Mouse (Mus musculus) hindbrain, embryonic 11.5 days (tissue): ENCODE measurements around the gene Dok5. TPM values are rescaled to one million over a fixed set of nuclear protein-coding genes. Genes with fewer than 3 reads are reported as not detected.

Source experiments
- ATAC-seq: fragments of 200-750 bp; cut with Nextera tagmentation; 2 replicates; pipeline ENCODE4 v1.8.0; 2017; ENCODE audit warnings: mild to moderate bottlenecking, moderate TSS enrichment, moderate library complexity; ENCODE audit not compliant: low FRiP score
- DNase-seq: peaks from one replicate; pipeline ENCODE4 v3.0.0-alpha.2; 2015; ENCODE audit warnings: low spot score
- H3K27ac ChIP-seq: fragments of 300-500 bp; sonication (generic); 2 replicates; pipeline ENCODE4 v1.5.1; 2014; ENCODE audit warnings: mild to moderate bottlenecking, low read depth, low read length
- H3K27me3 ChIP-seq: fragments of 300-500 bp; sonication (generic); 2 replicates; pipeline ENCODE4 v1.6.1; 2014; ENCODE audit warnings: mild to moderate bottlenecking, low read length, moderate library complexity, mixed read lengths; ENCODE audit not compliant: control insufficient read depth, insufficient read depth
- H3K36me3 ChIP-seq: fragments of 300-500 bp; sonication (generic); 2 replicates; pipeline ENCODE4 v1.6.1; 2014; ENCODE audit warnings: mild to moderate bottlenecking, low read length, moderate library complexity, mixed read lengths; ENCODE audit not compliant: control insufficient read depth, insufficient read depth
- H3K4me1 ChIP-seq: fragments of 300-500 bp; sonication (generic); replicated peaks from 2 replicates; pipeline ENCODE4 v1.6.1; 2014; ENCODE audit warnings: low read length, mixed read lengths; ENCODE audit not compliant: control insufficient read depth, insufficient read depth
- H3K4me2 ChIP-seq: fragments of 300-500 bp; sonication (generic); replicated peaks from 2 replicates; pipeline ENCODE4 v1.6.1; 2014; ENCODE audit warnings: mild to moderate bottlenecking, low read depth, low read length
- H3K4me3 ChIP-seq: fragments of 300-500 bp; sonication (generic); 2 replicates; pipeline ENCODE4 v1.5.1; 2014; ENCODE audit warnings: low read depth, low read length
- H3K9ac ChIP-seq: fragments of 300-500 bp; sonication (generic); 2 replicates; pipeline ENCODE4 v1.6.1; 2014; ENCODE audit warnings: low read depth, low read length
- H3K9me3 ChIP-seq: fragments of 300-500 bp; sonication (generic); 2 replicates; pipeline ENCODE4 v1.6.1; 2016; ENCODE audit warnings: low read length; ENCODE audit not compliant: control insufficient read depth
- WGBS: fragments of 180-500 bp; shearing (Covaris S2); extraction: QIAGEN DNeasy Blood & Tissue Kit; methylation state at CpG from one replicate; pipeline ENCODE4 v1.1.7; 2014; 5-methylcytosine and 5-hydroxymethylcytosine counted together
- polyA plus RNA-seq: library from polyadenylated mRNA; unstranded; fragments of >200 nt; fragmentation: Nextera tagmentation; extraction: Ambion mirVana; gene quantifications from 2 replicates; pipeline ENCODE4 v1.2.1, GENCODE M21; 2014

The Dok5 gene
- polyA plus RNA-seq, 1 experiment from 2014 or later: 18.0 TPM

DNA sequence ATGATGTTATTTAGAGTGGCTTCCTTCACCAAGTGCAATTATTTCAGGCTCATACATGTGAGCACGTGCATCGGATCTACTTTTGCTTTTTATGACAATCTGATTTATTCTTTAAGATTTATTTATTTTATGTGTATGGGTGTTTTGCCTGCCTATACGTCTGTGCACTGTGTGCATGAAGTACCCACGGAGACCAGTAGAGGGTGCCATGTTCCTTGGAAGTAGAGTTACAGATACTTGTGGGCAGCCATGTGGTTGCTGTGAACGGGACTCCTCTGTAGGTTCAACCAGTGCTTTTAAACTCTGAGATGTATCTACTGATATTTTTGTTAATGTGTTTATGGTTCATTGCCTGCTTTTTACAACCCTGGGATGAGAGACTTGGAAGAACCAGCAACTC lies 132.4 kb downstream of the Dok5 start:
- no peak for ATAC-seq
- H3K9me3 ChIP-seq: no peaks in the 10 kb centered on the region

DNA sequence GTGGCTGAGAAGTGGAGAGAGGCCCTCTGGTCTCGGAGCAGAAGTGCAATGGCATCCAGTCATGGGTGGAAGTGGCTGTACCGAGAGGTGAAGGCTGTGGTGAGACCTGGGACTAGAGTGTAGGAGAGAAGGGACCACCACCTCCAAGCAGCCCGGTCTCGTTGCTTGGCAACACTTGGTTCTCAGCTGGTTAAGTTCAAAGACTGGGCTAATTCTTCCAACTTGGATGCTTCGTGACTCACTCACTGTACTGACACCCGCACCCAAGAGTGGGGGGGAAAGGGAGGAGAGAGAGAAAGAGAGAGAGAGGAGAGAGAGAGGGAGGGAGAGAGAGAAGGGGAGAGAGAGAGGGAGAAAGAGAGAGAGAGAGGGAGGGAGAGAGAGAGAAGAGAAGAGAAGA lies 133.2 kb downstream of the Dok5 start:
- no peak overlapping the region for H3K4me3 ChIP-seq
- H3K27me3 ChIP-seq: no peaks in the 10 kb centered on the region
- H3K27ac ChIP-seq: no peak overlapping the region
- no peak overlapping the region for H3K9ac ChIP-seq
- no peaks in the 10 kb centered on the region for H3K36me3 ChIP-seq
- H3K4me2 ChIP-seq: no peak overlapping the region
- ATAC-seq (no peak), DNase-seq (no peak)
- WGBS: 81% methylated on average over 6 of the region's 6 CpGs
- no peaks in the 10 kb centered on the region for H3K9me3 ChIP-seq
- H3K4me1 ChIP-seq: no peaks in the 10 kb centered on the region

More for the DNA sequence above, 132.4 kb downstream of the Dok5 start:
- no peaks in the 10 kb centered on the region for H3K4me1 ChIP-seq
- no peak overlapping the region for H3K4me3 ChIP-seq
- H3K36me3 ChIP-seq: no peaks in the 10 kb centered on the region
- DNase-seq: peak; percentile 31
- no peak overlapping the region for H3K9ac ChIP-seq
- H3K4me2 ChIP-seq: no peak overlapping the region
- 90% methylated on average over 5 of the region's 5 CpGs for WGBS
- H3K27me3 ChIP-seq: no peaks in the 10 kb centered on the region
- H3K27ac ChIP-seq: no peak overlapping the region

DNA sequence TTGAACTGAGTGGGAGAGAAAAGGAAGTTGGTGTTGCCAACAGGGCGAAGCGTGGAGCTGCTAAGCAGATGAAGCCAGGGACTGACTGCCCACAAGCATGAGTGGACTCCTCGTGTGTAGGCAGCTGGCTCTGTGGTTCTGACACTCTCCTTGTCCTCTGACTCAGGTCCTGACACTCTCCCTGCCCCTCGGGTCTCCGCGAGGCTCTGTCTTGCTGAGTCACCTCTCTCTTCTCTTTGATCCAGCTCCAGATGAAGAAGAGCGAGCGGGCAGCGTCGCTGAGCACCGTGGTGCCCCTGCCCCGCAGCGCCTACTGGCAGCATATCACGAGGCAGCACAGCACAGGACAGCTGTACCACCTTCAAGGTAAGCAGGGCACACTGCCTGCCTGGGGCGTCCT lies 139.0 kb downstream of the Dok5 start:
- no peaks in the 10 kb centered on the region for H3K4me1 ChIP-seq
- WGBS: 87% methylated on average over 15 of the region's 15 CpGs
- H3K9me3 ChIP-seq: no peaks in the 10 kb centered on the region
- H3K27ac ChIP-seq: no peak overlapping the region
- H3K4me2 ChIP-seq: no peak overlapping the region
- H3K36me3 ChIP-seq: no peaks in the 10 kb centered on the region
- ATAC-seq (no peak), DNase-seq (no peak)
- H3K27me3 ChIP-seq: no peaks in the 10 kb centered on the region
- no peak overlapping the region for H3K9ac ChIP-seq
- H3K4me3 ChIP-seq: no peak overlapping the region

DNA sequence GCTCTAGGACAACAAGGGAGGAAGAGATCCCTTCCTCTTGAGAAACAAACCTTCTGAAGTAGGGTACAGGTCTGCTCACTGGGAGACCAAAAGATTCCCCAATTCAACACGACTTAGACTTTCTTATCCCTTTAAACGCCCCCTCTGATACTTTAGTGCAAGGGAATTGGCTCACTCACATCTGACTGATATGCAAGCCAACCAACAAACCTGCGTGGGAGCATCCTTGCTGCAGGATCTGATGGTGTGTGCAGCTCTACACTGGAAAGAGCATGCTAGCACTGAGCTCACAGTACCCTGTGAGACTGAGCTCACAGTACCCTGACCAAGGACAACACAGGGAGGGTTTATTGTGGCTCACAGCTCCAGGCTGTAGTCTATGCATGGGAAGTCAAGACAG lies 139.9 kb downstream of the Dok5 start:
- Histone ChIP-seq H3K27me3 (no peaks in the 10 kb centered on the region), H3K27ac (no peak overlapping the region), H3K4me1 (no peaks in the 10 kb centered on the region), H3K36me3 (no peaks in the 10 kb centered on the region), H3K4me2 (no peak overlapping the region), H3K9me3 (no peaks in the 10 kb centered on the region), H3K9ac (no peak overlapping the region), H3K4me3 (no peak overlapping the region)
- WGBS: 87% methylated on average over 3 of the region's 3 CpGs
- ATAC-seq: no peak
- no peak for DNase-seq

DNA sequence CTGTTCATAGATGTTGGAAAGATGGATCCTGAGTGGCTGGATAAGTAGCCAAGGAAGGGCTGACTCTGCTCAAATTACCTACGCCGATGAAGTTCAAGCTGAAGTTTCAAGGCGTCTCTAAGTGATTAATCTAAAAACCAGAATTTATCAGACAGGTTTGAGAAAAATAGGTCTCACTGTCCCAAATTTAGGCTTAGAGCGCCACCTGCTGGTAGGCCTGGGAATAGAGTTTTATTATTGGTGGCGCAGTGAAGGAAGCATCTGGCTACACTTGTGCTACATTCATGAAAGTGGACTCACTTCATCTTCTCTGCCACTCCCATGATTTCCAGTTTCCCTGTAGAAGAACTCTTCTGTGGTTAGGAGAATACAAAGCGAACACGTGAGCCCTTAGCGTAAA lies 141.8 kb downstream of the Dok5 start:
- H3K4me2 ChIP-seq: no peak overlapping the region
- ATAC-seq (no peak), DNase-seq (peak; percentile 90)
- no peaks in the 10 kb centered on the region for H3K27me3 ChIP-seq
- no peak overlapping the region for H3K9ac ChIP-seq
- H3K36me3 ChIP-seq: no peaks in the 10 kb centered on the region
- H3K27ac ChIP-seq: no peak overlapping the region
- H3K4me3 ChIP-seq: no peak overlapping the region
- WGBS: 13% methylated on average over 8 of the region's 8 CpGs
- no peaks in the 10 kb centered on the region for H3K4me1 ChIP-seq
- no peaks in the 10 kb centered on the region for H3K9me3 ChIP-seq

DNA sequence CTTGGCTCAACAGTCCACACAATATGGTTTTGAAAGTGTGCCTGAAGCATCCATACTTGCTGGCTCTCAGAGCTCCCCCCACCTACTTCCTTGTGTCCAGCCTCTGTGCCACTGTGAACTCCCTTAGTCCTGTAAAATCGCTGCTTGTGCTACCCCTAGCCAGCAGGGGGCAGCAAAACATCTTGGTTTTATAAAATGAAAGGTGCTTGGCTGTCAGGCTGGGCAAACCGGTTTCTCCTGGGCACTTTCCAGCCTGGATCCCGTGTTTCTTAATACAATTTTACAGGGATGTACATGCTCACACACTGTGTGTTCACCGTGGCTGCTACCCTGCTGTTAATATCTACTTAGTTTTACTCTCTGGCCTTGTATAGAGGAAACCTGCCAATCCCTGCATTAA lies 145.9 kb downstream of the Dok5 start:
- no peaks in the 10 kb centered on the region for H3K36me3 ChIP-seq
- H3K27me3 ChIP-seq: no peaks in the 10 kb centered on the region
- H3K4me2 ChIP-seq: no peak overlapping the region
- H3K4me3 ChIP-seq: no peak overlapping the region
- ATAC-seq (peak; percentile 65), DNase-seq (peak; percentile 95)
- no peak overlapping the region for H3K27ac ChIP-seq
- peaks cover 3% of the 10 kb centered on the region; the same call in 1 of the 2 replicates for H3K4me1 ChIP-seq
- no peaks in the 10 kb centered on the region for H3K9me3 ChIP-seq
- no peak overlapping the region for H3K9ac ChIP-seq
- WGBS: 1% methylated on average over 4 of the region's 4 CpGs

DNA sequence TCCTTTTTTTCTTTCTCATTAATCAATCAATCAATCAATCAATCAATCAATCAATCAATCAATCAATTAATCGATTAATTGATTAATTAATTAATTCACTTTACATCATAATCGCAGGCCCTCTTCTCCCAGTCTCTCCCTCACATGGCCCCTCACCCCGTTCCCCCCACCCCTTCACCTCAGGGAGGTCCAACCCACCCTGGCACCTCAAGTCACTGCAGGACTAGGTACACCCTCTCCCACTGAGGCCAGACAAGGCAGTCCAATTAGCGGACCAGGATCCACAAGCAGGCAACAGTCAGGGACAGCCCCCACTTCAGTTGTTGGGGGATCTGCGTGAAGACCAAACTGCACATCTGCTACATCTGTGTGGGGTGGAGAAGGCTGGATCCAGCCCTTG lies 146.3 kb downstream of the Dok5 start:
- Histone ChIP-seq H3K36me3 (no peaks in the 10 kb centered on the region), H3K4me2 (no peak overlapping the region), H3K27ac (no peak overlapping the region), H3K4me3 (no peak overlapping the region), H3K9ac (no peak overlapping the region), H3K9me3 (no peaks in the 10 kb centered on the region), H3K27me3 (no peaks in the 10 kb centered on the region), H3K4me1 (peaks cover 3% of the 10 kb centered on the region; the same call in 1 of the 2 replicates)
- DNase-seq (no peak), ATAC-seq (no peak; the same call in 1 of the 2 replicates)
- WGBS: 60% methylated on average over 5 of the region's 5 CpGs

DNA sequence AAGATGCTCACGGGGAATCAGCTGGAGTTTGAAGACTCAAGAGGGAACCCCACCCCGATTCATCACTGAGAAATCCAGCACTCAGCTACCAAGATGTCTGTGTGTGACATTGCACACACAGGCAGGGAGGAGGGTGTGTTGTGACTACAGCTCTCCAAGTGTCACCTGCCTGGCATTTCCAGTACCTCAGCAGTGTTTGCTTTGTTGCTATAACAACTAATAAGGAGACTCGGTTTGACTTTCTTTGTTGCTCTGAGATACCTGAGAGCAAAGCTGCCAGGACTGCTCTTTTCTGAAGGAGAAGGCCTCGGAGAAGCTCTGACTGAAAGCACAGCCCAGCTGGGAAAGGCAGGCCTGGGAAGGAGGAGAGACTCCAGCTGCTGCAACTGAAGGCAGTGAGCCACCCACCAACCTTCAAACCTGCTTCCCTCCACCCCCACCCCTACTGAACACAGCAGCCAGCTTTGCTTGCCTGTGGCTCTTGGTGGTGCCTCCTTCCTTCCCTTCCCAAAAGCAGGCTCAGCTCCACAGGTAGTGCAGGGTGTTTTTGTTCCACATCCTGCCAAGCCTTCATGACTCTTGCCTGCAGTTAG lies 152.7 kb downstream of the Dok5 start:
- no peak overlapping the region for H3K4me3 ChIP-seq
- no peaks in the 10 kb centered on the region for H3K9me3 ChIP-seq
- ATAC-seq: no peak
- H3K4me2 ChIP-seq: no peak overlapping the region
- no peaks in the 10 kb centered on the region for H3K36me3 ChIP-seq
- 69% methylated on average over 4 of the region's 4 CpGs for WGBS
- DNase-seq: no peak
- H3K27me3 ChIP-seq: no peaks in the 10 kb centered on the region
- H3K4me1 ChIP-seq: peaks cover 3% of the 10 kb centered on the region; the same call in 1 of the 2 replicates
- no peak overlapping the region for H3K9ac ChIP-seq
- no peak overlapping the region for H3K27ac ChIP-seq

DNA sequence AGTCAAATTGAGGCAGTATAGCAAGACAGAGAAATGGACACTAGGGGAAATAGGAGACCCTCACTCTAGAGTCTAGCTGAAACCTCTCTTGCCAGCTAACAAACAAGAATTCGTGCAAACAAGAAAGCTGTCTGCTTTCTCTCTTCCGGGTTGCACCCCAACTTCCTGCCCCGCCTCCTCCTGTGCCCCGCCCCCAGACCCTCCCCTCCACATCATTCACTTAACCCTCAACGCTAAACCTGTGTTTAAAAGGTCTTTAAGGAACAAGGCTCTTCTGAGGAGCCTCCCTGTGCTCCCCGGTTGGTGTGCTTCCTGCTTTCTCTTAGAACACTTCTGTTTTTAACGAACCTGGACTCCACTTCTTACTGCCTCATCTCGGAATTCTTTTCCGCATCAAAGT lies 156.4 kb downstream of the Dok5 start:
- Histone ChIP-seq H3K27me3 (no peaks in the 10 kb centered on the region), H3K4me2 (no peak overlapping the region), H3K27ac (no peak overlapping the region), H3K4me3 (no peak overlapping the region), H3K36me3 (no peaks in the 10 kb centered on the region), H3K9ac (no peak overlapping the region), H3K9me3 (no peaks in the 10 kb centered on the region), H3K4me1 (no peaks in the 10 kb centered on the region)
- no peak for ATAC-seq
- no peak for DNase-seq
- 66% methylated on average over 9 of the region's 9 CpGs for WGBS
